Mouse (Mus musculus) intestine, embryonic 14.5 days (tissue): Measurements from ENCODE around the gene Scamp3. TPM values are rescaled to one million over a fixed set of nuclear protein-coding genes. Genes with fewer than 3 reads are reported as not detected.
"Not testable (repeated sequence)": the region's sequence is repeated elsewhere in the genome, so short reads cannot be mapped to it uniquely, and the experiment has no call there.

Source experiments
- ATAC-seq: fragments of 200-750 bp; cut with Nextera tagmentation; replicated peaks from 2 replicates; pipeline ENCODE4 v1.8.0; 2017; ENCODE audit warnings: low read depth, moderate number of reproducible peaks, moderate TSS enrichment, moderate library complexity; ENCODE audit not compliant: low FRiP score, low TSS enrichment
- DNase-seq: peaks from one replicate; pipeline ENCODE4 v3.0.0-alpha.2; 2018; ENCODE audit warnings: low spot score
- H3K27ac ChIP-seq: fragments of 300-500 bp; sonication (generic); 2 replicates; pipeline ENCODE4 v1.5.1; 2014; ENCODE audit warnings: low read depth, mild to moderate bottlenecking, control low read depth
- H3K27me3 ChIP-seq: fragments of 300-500 bp; sonication (generic); replicated peaks from 2 replicates; pipeline ENCODE4 v1.6.1; 2014; ENCODE audit warnings: low read length, control low read depth; ENCODE audit not compliant: control insufficient read depth, insufficient read depth
- H3K36me3 ChIP-seq: fragments of 300-500 bp; sonication (generic); 2 replicates; pipeline ENCODE4 v1.6.1; 2014; ENCODE audit warnings: low read length, control low read depth; ENCODE audit not compliant: control insufficient read depth, insufficient read depth
- H3K4me1 ChIP-seq: fragments of 300-500 bp; sonication (generic); replicated peaks from 2 replicates; pipeline ENCODE4 v1.6.1; 2014; ENCODE audit warnings: low read length, control low read depth, mixed read lengths; ENCODE audit not compliant: control insufficient read depth, insufficient read depth
- H3K4me2 ChIP-seq: fragments of 300-500 bp; sonication (generic); 2 replicates; pipeline ENCODE4 v1.6.1; 2014; ENCODE audit warnings: low read length
- H3K4me3 ChIP-seq: fragments of 300-500 bp; sonication (generic); 2 replicates; pipeline ENCODE4 v1.5.1; 2014; ENCODE audit warnings: low read depth, low read length, control low read depth, mixed read lengths
- H3K9ac ChIP-seq: fragments of 300-500 bp; sonication (generic); 2 replicates; pipeline ENCODE4 v1.6.1; 2014; ENCODE audit warnings: mild to moderate bottlenecking, low read length
- H3K9me3 ChIP-seq: fragments of 300-500 bp; sonication (generic); 2 replicates; pipeline ENCODE4 v1.6.1; 2016; ENCODE audit warnings: low read length, control low read depth; ENCODE audit not compliant: control insufficient read depth
- WGBS: fragments of 180-500 bp; shearing (Covaris S2); extraction: QIAGEN DNeasy Blood & Tissue Kit; methylation state at CpG from one replicate; pipeline ENCODE4 v1.1.7; 2014; 5-methylcytosine and 5-hydroxymethylcytosine counted together
- polyA plus RNA-seq: library from polyadenylated mRNA; unstranded; fragments of >200 nt; fragmentation: Nextera tagmentation; extraction: Ambion mirVana; gene quantifications from 2 replicates; pipeline ENCODE4 v1.2.1, GENCODE M21; 2014

The Scamp3 gene
- polyA plus RNA-seq, 1 experiment from 2014 or later: 98.1 TPM

DNA sequence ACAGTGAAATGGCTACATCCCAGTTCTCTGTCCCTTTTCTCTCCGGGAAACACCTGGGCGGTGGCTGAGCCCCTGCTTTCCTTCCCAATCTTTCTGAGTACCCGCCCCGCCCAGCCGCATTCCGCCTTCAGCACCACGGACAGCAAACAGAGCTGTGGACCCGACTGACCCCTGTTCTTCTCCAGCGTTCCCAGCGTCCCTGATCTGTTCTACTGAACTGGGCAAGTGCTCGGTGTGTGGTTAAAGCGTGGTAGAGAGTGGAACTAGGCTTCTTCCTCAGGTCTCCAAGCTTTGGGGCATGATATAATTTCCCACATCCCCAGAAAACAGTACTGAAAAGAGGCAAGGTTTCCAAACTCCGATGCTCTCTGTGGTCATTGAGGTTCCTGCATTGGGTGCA, 18.1 kb upstream of the Scamp3 start:
- peak overlapping the region; percentile 98 for H3K4me2 ChIP-seq
- ATAC-seq (peak; percentile 28; the same call in 1 of the 2 replicates), DNase-seq (peak; percentile 91)
- H3K36me3 ChIP-seq: no peaks in the 10 kb centered on the region
- H3K27me3 ChIP-seq: no peaks in the 10 kb centered on the region; the same call in 1 of the 2 replicates
- no peaks in the 10 kb centered on the region for H3K9me3 ChIP-seq
- WGBS: 3% methylated on average over 13 of the region's 13 CpGs
- H3K4me3 ChIP-seq: peak overlapping the region; percentile 57
- H3K4me1 ChIP-seq: peaks cover 9% of the 10 kb centered on the region
- H3K9ac ChIP-seq: peak overlapping the region; percentile 43; the same call in 1 of the 2 replicates
- no peak overlapping the region for H3K27ac ChIP-seq

DNA sequence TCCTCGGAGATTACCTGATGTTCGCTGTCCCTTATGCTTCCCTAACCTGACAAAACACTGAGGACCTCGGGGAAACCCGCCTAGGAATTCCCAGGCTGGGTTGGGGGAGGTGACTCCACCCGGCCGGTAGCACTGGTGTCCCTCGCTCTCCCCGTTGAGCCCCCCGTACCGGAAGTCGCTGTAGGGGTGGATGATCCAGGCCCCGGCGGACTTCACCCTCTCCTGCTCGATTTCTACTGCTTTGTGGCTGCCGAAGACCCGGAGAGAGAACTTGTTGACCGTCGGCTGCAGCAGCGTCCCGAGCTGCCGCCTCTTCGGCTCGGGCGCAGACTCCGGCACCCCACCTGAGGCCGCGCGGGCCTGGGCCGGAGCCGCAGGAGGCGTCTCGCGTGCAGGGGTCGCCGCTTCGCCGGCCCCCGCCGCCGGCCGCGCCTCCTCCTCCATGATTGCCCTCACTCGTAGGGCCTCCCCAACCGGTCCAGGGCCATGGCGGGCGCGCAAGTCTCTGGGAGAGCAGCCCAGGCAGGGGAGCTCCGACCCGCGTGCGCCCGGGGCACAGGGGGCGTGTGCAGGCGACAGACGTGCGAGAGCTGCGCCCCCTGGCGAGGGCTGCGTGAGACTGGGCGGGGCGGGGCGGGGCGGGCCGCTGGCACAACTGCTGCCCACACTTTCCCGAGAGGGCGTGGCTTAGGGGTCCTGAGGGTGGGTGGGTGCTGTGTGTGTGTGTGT, 17.5 kb upstream of the Scamp3 start, which contains the start of gene Hcn3:
Gene Hcn3, minus strand, starts transcription at position 581 of the 729 bp plus-strand sequence.
- Histone ChIP-seq H3K27me3 (no peaks in the 10 kb centered on the region; the same call in 1 of the 2 replicates), H3K9me3 (no peaks in the 10 kb centered on the region), H3K4me3 (peak within 1 kb of the TSS; percentile 57), H3K27ac (no peak within 1 kb of the TSS), H3K4me2 (peak within 1 kb of the TSS; percentile 98), H3K9ac (peak within 1 kb of the TSS; percentile 43; the same call in 1 of the 2 replicates), H3K36me3 (no peaks in the 10 kb centered on the region), H3K4me1 (peaks cover 9% of the 10 kb centered on the region)
- DNase-seq: peak; percentile 81
- WGBS: under 1% methylated on average over 34 of the region's 66 CpGs
- ATAC-seq: peak; percentile 67

GRCm38 (mm10) chr3:89161207-89161606, 16.1 kb upstream of the Scamp3 start:
- not testable (repeated sequence) for H3K27me3 ChIP-seq, H3K9me3 ChIP-seq, ATAC-seq, DNase-seq, H3K9ac ChIP-seq, H3K4me2 ChIP-seq, H3K27ac ChIP-seq, H3K4me3 ChIP-seq, H3K36me3 ChIP-seq
- peaks cover 17% of the 10 kb centered on the region for H3K4me1 ChIP-seq

- WGBS: 74% methylated on average over 4 of the region's 4 CpGs
- ATAC-seq: no peak
Measured at GRCm38 (mm10) chr3:89161786-89162185, 15.5 kb upstream of the Scamp3 start.

DNA sequence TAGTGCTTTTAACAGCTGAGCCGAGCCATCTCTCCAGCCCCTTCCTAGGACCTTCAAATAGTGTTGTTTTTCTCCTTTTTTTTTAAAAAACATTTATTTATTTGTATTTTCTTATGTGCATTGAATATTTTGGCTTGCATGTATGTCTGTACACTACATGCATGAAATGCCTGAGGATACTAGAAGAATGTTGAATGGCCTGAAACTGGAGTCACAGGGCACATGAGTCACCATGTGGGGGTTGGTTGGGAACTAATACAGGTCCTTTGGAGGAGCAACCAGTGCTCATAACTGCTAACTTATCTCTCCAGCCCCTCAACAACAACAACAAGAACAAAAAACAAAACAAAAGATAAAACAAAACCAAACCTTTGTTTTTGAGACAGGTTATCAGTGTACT, 14.2 kb upstream of the Scamp3 start:
- no peak overlapping the region for H3K27ac ChIP-seq
- H3K36me3 ChIP-seq: peaks cover 15% of the 10 kb centered on the region
- H3K4me2 ChIP-seq: no peak overlapping the region
- H3K9ac ChIP-seq: no peak overlapping the region
- H3K4me3 ChIP-seq: no peak overlapping the region
- DNase-seq: no peak
- 76% methylated on average over 1 of the region's 1 CpGs for WGBS
- peaks cover 20% of the 10 kb centered on the region for H3K4me1 ChIP-seq
- ATAC-seq: no peak
- no peaks in the 10 kb centered on the region; the same call in 1 of the 2 replicates for H3K27me3 ChIP-seq
- H3K9me3 ChIP-seq: no peaks in the 10 kb centered on the region

More at GRCm38 (mm10) chr3:89161786-89162185, 15.5 kb upstream of the Scamp3 start:
- 0 out of 2 replicates have a peak, but pooled peaks cover 1% of the 10 kb centered on the region for H3K36me3 ChIP-seq
- H3K27ac ChIP-seq: no peak overlapping the region
- H3K4me2 ChIP-seq: no peak overlapping the region
- no peaks in the 10 kb centered on the region for H3K9me3 ChIP-seq
- H3K27me3 ChIP-seq: no peaks in the 10 kb centered on the region; the same call in 1 of the 2 replicates
- no peak overlapping the region for H3K4me3 ChIP-seq
- peaks cover 20% of the 10 kb centered on the region for H3K4me1 ChIP-seq
- no peak for DNase-seq
- H3K9ac ChIP-seq: no peak overlapping the region

DNA sequence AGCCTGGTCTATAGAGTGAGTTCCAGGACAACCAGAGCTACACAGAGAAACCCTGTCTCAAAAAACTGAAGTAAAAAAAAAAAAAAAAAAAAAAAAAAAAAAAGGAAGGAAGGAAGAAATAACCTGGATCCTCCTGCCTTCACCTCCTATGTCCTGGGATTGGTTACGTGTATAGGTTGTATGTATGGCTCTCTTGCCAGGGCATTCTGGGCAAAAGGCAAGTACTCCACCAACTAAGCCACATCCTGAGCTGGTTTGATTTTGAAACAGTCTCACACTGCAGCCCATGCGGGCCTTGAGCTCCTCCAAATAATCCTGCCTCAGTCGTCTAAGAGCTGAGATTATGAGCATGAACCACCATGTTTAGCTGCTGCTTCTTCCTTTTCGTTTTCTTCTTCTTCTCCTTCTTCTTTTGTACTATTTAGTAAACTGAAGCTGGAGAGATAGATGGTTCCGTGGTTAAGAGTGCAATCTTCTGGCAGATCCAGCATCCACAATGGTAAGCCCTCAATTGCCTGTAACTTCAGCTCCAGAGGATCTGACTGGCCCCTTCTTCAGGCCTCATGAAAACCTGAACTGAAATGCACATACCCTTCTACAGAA, 13.5 kb upstream of the Scamp3 start:
- no peak overlapping the region for H3K27ac ChIP-seq
- no peak for DNase-seq
- peak overlapping the region; percentile 90 for H3K4me3 ChIP-seq
- no peaks in the 10 kb centered on the region for H3K9me3 ChIP-seq
- no peaks in the 10 kb centered on the region; the same call in 1 of the 2 replicates for H3K27me3 ChIP-seq
- 65% methylated on average over 5 of the region's 5 CpGs for WGBS
- H3K4me1 ChIP-seq: peaks cover 20% of the 10 kb centered on the region
- H3K36me3 ChIP-seq: peaks cover 21% of the 10 kb centered on the region
- peak overlapping the region; percentile 92 for H3K4me2 ChIP-seq
- ATAC-seq: no peak
- no peak overlapping the region; the same call in 1 of the 2 replicates for H3K9ac ChIP-seq

DNA sequence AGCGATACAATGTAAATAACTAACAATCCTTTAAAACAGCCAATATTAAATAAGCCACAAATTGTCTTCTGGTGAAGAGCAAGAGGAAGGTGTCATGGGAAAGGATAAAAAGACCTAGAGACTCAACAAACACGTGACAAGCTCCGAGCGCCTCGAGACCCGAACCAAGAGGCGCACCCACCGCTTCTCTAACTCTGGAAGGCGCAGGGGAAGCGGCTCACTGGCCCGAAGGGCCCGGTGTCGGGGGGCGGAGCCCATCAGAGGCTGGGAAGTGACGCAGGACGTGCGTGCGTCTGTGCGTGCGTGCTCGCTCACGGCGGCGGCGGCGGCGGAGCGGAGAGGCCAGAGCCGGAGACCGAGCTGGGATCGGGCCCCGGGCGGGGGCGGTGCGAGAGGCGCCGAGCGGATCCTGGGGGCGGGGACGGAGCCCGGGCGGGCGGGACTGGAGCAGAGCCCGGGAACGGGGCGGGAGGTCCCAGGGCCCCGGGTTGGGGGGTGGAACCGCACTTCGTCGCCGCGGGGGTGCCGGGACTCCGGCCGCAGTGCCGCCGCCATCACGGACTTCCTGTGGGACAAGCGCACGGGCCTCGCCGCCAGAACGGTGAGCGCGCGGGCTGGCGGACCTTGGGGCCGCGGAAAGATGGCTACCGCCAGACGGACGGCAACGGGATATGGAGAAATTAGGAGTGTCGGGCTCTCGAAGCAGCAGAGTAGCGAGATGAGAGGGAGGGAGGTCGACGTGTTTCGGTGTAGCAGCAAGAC, 12.6 kb upstream of the Scamp3 start, which contains the start of gene Clk2:
Gene Clk2, plus strand, starts transcription at position 290 of the 762 bp plus-strand sequence.
- Histone ChIP-seq H3K27me3 (no peaks in the 10 kb centered on the region), H3K27ac (peak within 1 kb of the TSS; percentile 93), H3K4me1 (peaks cover 16% of the 10 kb centered on the region), H3K4me2 (peak within 1 kb of the TSS; percentile 92), H3K9ac (peak within 1 kb of the TSS; percentile 96), H3K9me3 (no peaks in the 10 kb centered on the region), H3K36me3 (peaks cover 30% of the 10 kb centered on the region), H3K4me3 (peak within 1 kb of the TSS; percentile 90)
- DNase-seq (peak; percentile 95), ATAC-seq (peak; percentile 95)
- WGBS: under 1% methylated on average over 73 of the region's 79 CpGs

- no peak for ATAC-seq
- 22% methylated on average over 12 of the region's 12 CpGs for WGBS
- Histone ChIP-seq H3K4me2 (peak overlapping the region; percentile 92), H3K36me3 (peaks cover 37% of the 10 kb centered on the region), H3K4me1 (peaks cover 16% of the 10 kb centered on the region), H3K9ac (peak overlapping the region; percentile 96), H3K4me3 (peak overlapping the region; percentile 90), H3K9me3 (no peaks in the 10 kb centered on the region), H3K27ac (peak overlapping the region; percentile 93), H3K27me3 (no peaks in the 10 kb centered on the region)
- no peak for DNase-seq
Measured at GRCm38 (mm10) chr3:89165268-89165870, 11.9 kb upstream of the Scamp3 start.
